ENCODE assay signal across 8 mouse cellular contexts in genomic region chr5:64078740-64079461, GRCm38 (mm10). TPM values are rescaled to one million over a fixed set of nuclear protein-coding genes. Genes with fewer than 3 reads are reported as not detected.
DNase-seq lines count a peak whose midpoint lies in the region; ATAC-seq and TF ChIP-seq lines count a peak whose summit lies in the region.

No protein-coding gene starts in this region.

- intact Hi-C loops in left cerebral cortex, postnatal 36 days (cut with DNase I) = no loop called here

- TF ChIP-seq POLR2A in limb, embryonic 14.5 days (IDR thresholded peaks at IDR 0.05; ENCODE audit: borderline replicate concordance, extremely low read depth, insufficient read depth, insufficient read length) = no peak

- H3K27ac ChIP-seq in limb, embryonic 14.5 days (replicated peaks; ENCODE audit: low read depth, low read length) = peak overlapping the region; percentile 43; the same call in 1 of the 2 replicates

- no peaks in the 10 kb centered on the region for H3K9me3 ChIP-seq in limb, embryonic 14.5 days (ENCODE audit: control insufficient read depth, low read length)

- no peak overlapping the region for H3K9ac ChIP-seq in limb, embryonic 14.5 days (ENCODE audit: low read depth, low read length, severe bottlenecking)

- H3K27me3 ChIP-seq in limb, embryonic 14.5 days (ENCODE audit: control insufficient read depth, insufficient read depth, low read length) = no peaks in the 10 kb centered on the region

- H3K4me1 ChIP-seq in limb, embryonic 14.5 days (ENCODE audit: control insufficient read depth, insufficient read depth, low read length) = no peaks in the 10 kb centered on the region

- H3K4me2 ChIP-seq in limb, embryonic 14.5 days (replicated peaks; ENCODE audit: low read depth, low read length, severe bottlenecking) = no peak overlapping the region

- ATAC-seq in limb, embryonic 14.5 days (ENCODE audit: low FRiP score, low read depth) = peak; percentile 87

- peak; percentile 72 for DNase-seq in adrenal gland, adult 2 months
- DNase-seq in adrenal gland, postnatal 4 days (ENCODE audit: low spot score in 2 of 2) = no peak
- peak; percentile 28 for DNase-seq in kidney, postnatal 10 days
- no peak for DNase-seq in kidney, adult 8-10 months
- DNase-seq in embryo, embryonic 10.5 days (ENCODE audit: low spot score) = peak; percentile 70
- DNase-seq in limb, embryonic 14.5 days (ENCODE audit: low spot score) = peak; percentile 56
- no peak for DNase-seq in right cerebral cortex, postnatal 10 days (ENCODE audit: low spot score in 2 of 2)
- no peak for DNase-seq in left cerebral cortex, postnatal 36 days (ENCODE audit: low spot score in 2 of 2)

- WGBS in limb, embryonic 14.5 days = 27% methylated on average over 7 of the region's 7 CpGs

- H3K4me3 ChIP-seq in limb, embryonic 14.5 days (replicated peaks; ENCODE audit: low read length) = no peak overlapping the region

- H3K36me3 ChIP-seq in limb, embryonic 14.5 days (ENCODE audit: control insufficient read depth, insufficient read depth, low read length) = no peaks in the 10 kb centered on the region

RNA-seq across cellular contexts. Expression of gene Pgm2, which starts 13.8 kb away (rescaled TPM):
- total RNA-seq in adrenal gland, adult 2 months (2021) = 10 to 100 TPM; 16.5 to 22.8 TPM
- 4.3 TPM in 2 replicates for polyA plus RNA-seq in adrenal gland, adult 2 months (2012; rRNA removed)
- 10 to 100 TPM; 22.6 to 28.3 TPM for total RNA-seq in adrenal gland, postnatal 4 days (2021)
- polyA plus RNA-seq in limb, embryonic 14.5 days (2012; rRNA removed) = 25.7 and 26.5 TPM in 2 replicates
- 26.4 and 27.7 TPM in 2 replicates for polyA plus RNA-seq in limb, embryonic 14.5 days (2014; fragmentation: Nextera tagmentation; extraction: Ambion mirVana)
- 10 to 100 TPM; 10.4 to 10.7 TPM for total RNA-seq in left cerebral cortex, postnatal 36 days (2021)

Comparison
In these comparisons a context has a peak if more than half of its experiments do, and no peak if none do; other contexts are left out.
1. DNase-seq: peak in adrenal gland, adult 2 months (single experiment), kidney, postnatal 10 days (single experiment), embryo, embryonic 10.5 days (single experiment) and limb, embryonic 14.5 days (single experiment); none in adrenal gland, postnatal 4 days (0 of 2), kidney, adult 8-10 months (0 of 2), right cerebral cortex, postnatal 10 days (0 of 2) and left cerebral cortex, postnatal 36 days (0 of 2).